Mouse (Mus musculus) limb, embryonic 13.5 days (tissue): ENCODE measurements around the gene Coa5. TPM values are rescaled to one million over a fixed set of nuclear protein-coding genes. Genes with fewer than 3 reads are reported as not detected.

Experiments
- ATAC-seq: fragments of 200-750 bp; cut with Nextera tagmentation; 2 replicates; pipeline ENCODE4 v1.8.0; 2017; ENCODE audit warnings: low read depth, moderate number of reproducible peaks, moderate TSS enrichment; ENCODE audit not compliant: low FRiP score
- H3K27ac ChIP-seq: fragments of 300-500 bp; sonication (generic); 2 replicates; pipeline ENCODE4 v1.5.1; 2015; ENCODE audit warnings: inconsistent platforms, mild to moderate bottlenecking, moderate library complexity
- H3K27me3 ChIP-seq: fragments of 300-500 bp; sonication (generic); 2 replicates; pipeline ENCODE4 v1.6.1; 2015; ENCODE audit warnings: mild to moderate bottlenecking, inconsistent platforms
- H3K36me3 ChIP-seq: fragments of 300-500 bp; sonication (generic); 2 replicates; pipeline ENCODE4 v1.6.1; 2015; ENCODE audit warnings: inconsistent platforms, mild to moderate bottlenecking, moderate library complexity
- H3K4me1 ChIP-seq: fragments of 300-500 bp; sonication (generic); 2 replicates; pipeline ENCODE4 v1.6.1; 2015; ENCODE audit warnings: inconsistent platforms
- H3K4me2 ChIP-seq: fragments of 300-500 bp; sonication (generic); replicated peaks from 2 replicates; pipeline ENCODE4 v1.6.1; 2015; ENCODE audit warnings: inconsistent platforms, mild to moderate bottlenecking, moderate library complexity
- H3K4me3 ChIP-seq: fragments of 300-500 bp; sonication (generic); 2 replicates; pipeline ENCODE4 v1.5.1; 2015; ENCODE audit warnings: moderate library complexity, mild to moderate bottlenecking, inconsistent platforms
- H3K9ac ChIP-seq: fragments of 300-500 bp; sonication (generic); 2 replicates; pipeline ENCODE4 v1.6.1; 2015; ENCODE audit warnings: mild to moderate bottlenecking, inconsistent platforms
- H3K9me3 ChIP-seq: fragments of 300-500 bp; sonication (generic); 2 replicates; pipeline ENCODE4 v1.6.1; 2016; ENCODE audit warnings: inconsistent platforms
- WGBS: fragments of 180-500 bp; shearing (Covaris S2); methylation state at CpG from one replicate; pipeline ENCODE4 v1.1.7; 2015; 5-methylcytosine and 5-hydroxymethylcytosine counted together
- polyA plus RNA-seq: library from polyadenylated mRNA; unstranded; fragments of >200 nt; fragmentation: Nextera tagmentation; extraction: Ambion mirVana; gene quantifications from 2 replicates; pipeline ENCODE4 v1.2.1, GENCODE M21; 2015

Coa5 gene
- polyA plus RNA-seq, 1 experiment from 2014 or later = 52.0 TPM

DNA sequence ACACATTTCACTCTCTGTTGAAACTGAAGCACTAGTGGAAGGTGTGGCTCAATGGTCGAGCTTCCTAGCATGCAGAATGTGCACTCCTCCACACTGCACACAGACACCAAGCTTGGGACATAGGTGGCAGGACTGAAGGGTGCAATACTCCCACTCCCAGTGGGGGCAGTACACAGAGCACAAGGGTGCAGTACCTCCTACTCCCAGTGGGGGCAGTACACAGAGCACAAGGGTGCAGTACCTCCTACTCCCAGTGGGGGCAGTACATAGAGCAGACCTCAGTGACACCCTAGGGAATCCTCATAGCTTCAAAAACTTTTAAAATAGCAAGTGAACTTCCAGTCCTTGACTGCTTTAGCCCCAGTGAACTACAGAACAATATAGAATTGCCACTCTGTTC is 10.5 kb downstream of the Coa5 start:
- H3K27ac ChIP-seq = no peak overlapping the region
- no peak overlapping the region for H3K9ac ChIP-seq
- WGBS = 90% methylated on average over 1 of the region's 1 CpGs
- peaks cover 64% of the 10 kb centered on the region for H3K36me3 ChIP-seq
- no peaks in the 10 kb centered on the region for H3K4me1 ChIP-seq
- no peak overlapping the region for H3K4me3 ChIP-seq
- H3K27me3 ChIP-seq = no peaks in the 10 kb centered on the region
- no peak overlapping the region for H3K4me2 ChIP-seq
- H3K9me3 ChIP-seq = peaks cover 5% of the 10 kb centered on the region; the same call in 1 of the 2 replicates
- ATAC-seq = no peak

DNA sequence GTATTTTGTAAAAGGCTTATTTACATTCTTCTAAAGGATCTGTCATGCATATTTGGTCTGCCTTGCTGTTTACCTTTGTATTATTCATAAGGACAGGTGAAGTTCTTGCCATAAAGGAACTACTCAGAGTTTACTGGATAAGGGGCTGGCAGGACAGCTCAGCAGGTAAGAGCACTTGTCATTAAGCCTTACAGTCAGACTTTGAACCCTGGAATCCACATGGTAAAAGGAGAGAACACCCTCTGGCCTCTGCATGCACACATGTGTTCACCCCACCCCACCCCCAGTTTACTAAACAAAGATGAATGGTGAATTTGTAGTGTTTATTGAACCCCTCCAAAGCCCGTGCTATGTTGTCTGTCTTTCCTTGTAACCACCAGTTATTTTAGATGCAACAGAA is 14.5 kb downstream of the Coa5 start:
- no peak overlapping the region for H3K9ac ChIP-seq
- 84% methylated on average over 1 of the region's 1 CpGs for WGBS
- no peaks in the 10 kb centered on the region for H3K27me3 ChIP-seq
- H3K4me2 ChIP-seq = no peak overlapping the region
- no peaks in the 10 kb centered on the region for H3K9me3 ChIP-seq
- no peak overlapping the region for H3K4me3 ChIP-seq
- no peaks in the 10 kb centered on the region for H3K4me1 ChIP-seq
- no peak for ATAC-seq
- H3K36me3 ChIP-seq = peaks cover 36% of the 10 kb centered on the region
- no peak overlapping the region for H3K27ac ChIP-seq

DNA sequence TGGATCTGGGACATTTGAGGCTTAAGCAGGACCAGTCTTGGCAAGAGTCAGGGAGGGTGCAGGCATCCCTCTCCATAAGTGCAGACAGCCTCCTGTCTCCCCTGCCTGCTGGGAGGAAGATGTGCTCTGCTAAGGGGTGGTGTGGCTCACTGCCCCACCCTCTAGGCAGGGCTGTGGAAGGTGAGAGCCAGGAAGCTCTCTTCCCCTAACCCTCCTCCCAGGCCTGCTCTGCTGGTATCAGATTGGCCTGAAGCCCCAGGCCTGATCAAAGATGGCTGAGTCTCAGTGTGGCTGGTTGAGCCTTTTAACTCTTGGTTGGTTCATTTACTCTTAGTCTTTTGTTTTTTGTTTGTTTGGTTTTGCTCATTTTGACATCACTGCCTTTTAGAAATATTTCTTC is 20.3 kb downstream of the Coa5 start:
- Histone ChIP-seq H3K4me2 (no peak overlapping the region), H3K4me1 (peaks cover 3% of the 10 kb centered on the region; the same call in 1 of the 2 replicates), H3K36me3 (no peaks in the 10 kb centered on the region), H3K9ac (no peak overlapping the region), H3K27ac (no peak overlapping the region), H3K4me3 (no peak overlapping the region), H3K27me3 (peaks cover 4% of the 10 kb centered on the region; the same call in 1 of the 2 replicates), H3K9me3 (no peaks in the 10 kb centered on the region)
- no peak for ATAC-seq

DNA sequence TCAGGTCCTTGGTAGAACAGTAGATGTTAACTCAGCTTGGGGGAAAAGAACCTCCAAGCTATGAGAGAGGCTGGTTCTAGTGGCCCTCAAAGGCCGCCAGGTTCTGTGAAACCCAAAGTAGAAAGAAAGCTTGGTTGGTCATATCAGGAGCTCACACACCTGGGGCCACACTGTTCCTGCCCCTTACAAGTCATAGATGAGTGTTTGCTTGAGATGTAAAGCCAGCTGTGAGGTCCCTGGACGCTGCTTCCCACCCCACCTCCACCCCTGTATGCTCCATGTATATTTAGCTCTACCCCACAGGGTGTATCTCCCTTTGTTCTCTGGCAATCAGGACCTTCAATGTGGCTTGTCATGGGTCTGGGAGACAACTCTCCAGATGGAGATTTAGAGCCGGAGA is 21.2 kb downstream of the Coa5 start:
- Histone ChIP-seq H3K4me1 (peaks cover 3% of the 10 kb centered on the region; the same call in 1 of the 2 replicates), H3K27me3 (peaks cover 4% of the 10 kb centered on the region; the same call in 1 of the 2 replicates), H3K4me3 (no peak overlapping the region), H3K9ac (no peak overlapping the region), H3K4me2 (no peak overlapping the region), H3K27ac (no peak overlapping the region), H3K9me3 (no peaks in the 10 kb centered on the region), H3K36me3 (no peaks in the 10 kb centered on the region)
- no peak for ATAC-seq
- WGBS = 70% methylated on average over 3 of the region's 3 CpGs

DNA sequence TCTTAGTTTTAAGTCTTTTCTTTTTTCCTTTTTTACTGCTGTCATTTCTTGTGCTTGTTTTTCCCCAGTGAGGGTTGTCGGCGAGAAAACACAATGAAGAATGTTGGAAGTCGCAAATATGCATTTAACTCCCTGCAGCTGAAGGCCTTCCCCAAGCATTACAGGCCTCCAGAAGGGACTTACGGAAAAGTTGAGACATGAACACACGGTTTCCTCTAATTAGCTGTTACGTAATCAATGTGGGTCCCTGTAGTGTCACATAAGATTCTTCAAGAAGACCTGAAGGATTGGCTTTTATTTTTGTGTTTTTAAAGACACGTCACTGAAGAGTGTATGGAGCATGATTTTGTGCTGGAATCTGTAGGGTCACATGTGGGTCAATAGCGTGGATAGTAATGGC is 21.8 kb downstream of the Coa5 start:
- ATAC-seq = no peak
- 69% methylated on average over 8 of the region's 8 CpGs for WGBS
- H3K9me3 ChIP-seq = no peaks in the 10 kb centered on the region
- H3K4me2 ChIP-seq = no peak overlapping the region
- peaks cover 4% of the 10 kb centered on the region; the same call in 1 of the 2 replicates for H3K27me3 ChIP-seq
- no peaks in the 10 kb centered on the region for H3K36me3 ChIP-seq
- H3K9ac ChIP-seq = no peak overlapping the region
- H3K27ac ChIP-seq = no peak overlapping the region
- no peak overlapping the region for H3K4me3 ChIP-seq
- H3K4me1 ChIP-seq = peaks cover 3% of the 10 kb centered on the region; the same call in 1 of the 2 replicates

DNA sequence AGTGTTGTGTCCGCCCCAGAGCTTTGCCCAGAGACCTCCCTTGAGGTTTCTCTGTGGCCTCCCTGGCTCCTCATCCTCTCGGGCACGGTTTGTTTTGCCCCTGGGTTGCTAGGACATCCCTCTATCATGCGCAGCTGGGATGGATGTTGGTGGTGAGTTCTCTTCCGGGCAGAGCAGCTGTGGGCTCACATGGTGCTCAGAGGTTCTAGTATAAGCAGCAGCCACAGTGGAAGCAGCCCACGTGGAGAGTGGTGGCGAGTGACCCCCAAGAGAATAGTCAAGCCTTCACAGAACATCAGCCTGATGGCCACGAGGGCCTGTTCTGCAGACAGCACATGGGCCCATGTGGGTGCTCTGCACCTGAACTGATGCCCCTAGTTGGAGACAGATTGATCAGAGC is 22.7 kb downstream of the Coa5 start:
- H3K36me3 ChIP-seq = peaks cover 8% of the 10 kb centered on the region; the same call in 1 of the 2 replicates
- no peaks in the 10 kb centered on the region for H3K9me3 ChIP-seq
- no peak overlapping the region for H3K9ac ChIP-seq
- peaks cover 4% of the 10 kb centered on the region; the same call in 1 of the 2 replicates for H3K27me3 ChIP-seq
- WGBS = 80% methylated on average over 8 of the region's 8 CpGs
- ATAC-seq = no peak
- no peak overlapping the region for H3K27ac ChIP-seq
- H3K4me2 ChIP-seq = no peak overlapping the region
- peaks cover 3% of the 10 kb centered on the region; the same call in 1 of the 2 replicates for H3K4me1 ChIP-seq
- no peak overlapping the region for H3K4me3 ChIP-seq

DNA sequence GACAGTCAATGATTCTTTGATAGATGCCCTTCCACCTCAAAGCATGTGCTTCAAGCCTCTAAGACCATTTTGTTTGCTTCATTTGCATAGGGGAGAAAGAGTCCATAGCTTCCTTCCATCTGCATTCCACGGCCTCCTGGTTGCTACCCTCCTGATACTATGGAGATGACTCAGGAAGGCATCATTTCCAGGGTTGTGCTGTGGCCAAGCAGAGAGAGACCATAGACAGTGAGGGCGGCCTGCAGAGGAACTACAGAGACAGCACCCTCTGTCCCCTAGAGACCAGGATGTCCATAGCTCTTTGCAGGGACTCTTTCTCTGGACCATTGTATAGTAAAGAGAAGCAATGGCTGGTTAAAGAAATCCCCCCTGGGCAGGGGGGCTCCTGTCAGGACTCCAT is 24.8 kb downstream of the Coa5 start:
- H3K9ac ChIP-seq = no peak overlapping the region
- H3K4me3 ChIP-seq = no peak overlapping the region
- no peak for ATAC-seq
- peaks cover 3% of the 10 kb centered on the region; the same call in 1 of the 2 replicates for H3K4me1 ChIP-seq
- no peak overlapping the region for H3K27ac ChIP-seq
- H3K9me3 ChIP-seq = no peaks in the 10 kb centered on the region
- 95% methylated on average over 2 of the region's 2 CpGs for WGBS
- H3K4me2 ChIP-seq = no peak overlapping the region
- H3K27me3 ChIP-seq = peaks cover 4% of the 10 kb centered on the region; the same call in 1 of the 2 replicates
- H3K36me3 ChIP-seq = peaks cover 8% of the 10 kb centered on the region; the same call in 1 of the 2 replicates

DNA sequence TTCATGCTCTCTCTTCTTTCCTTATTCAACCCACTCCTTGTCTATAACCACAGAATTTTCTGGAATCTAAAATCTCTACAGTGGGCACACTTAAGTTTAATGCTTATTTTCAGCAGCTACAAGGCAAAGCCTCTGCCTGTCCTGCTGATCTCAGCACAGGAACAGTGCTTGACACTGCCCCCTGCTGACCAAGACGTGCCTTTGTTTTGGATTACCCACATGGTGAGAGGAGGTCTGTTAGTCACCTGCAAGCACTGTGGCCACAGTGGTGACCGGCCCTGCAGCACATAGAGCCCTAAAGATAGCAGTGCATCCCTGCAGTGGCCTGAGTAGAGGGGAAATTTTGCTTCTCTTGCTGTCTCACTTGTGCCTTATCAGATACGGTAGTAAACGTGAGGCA is 28.2 kb downstream of the Coa5 start:
- no peak overlapping the region for H3K9ac ChIP-seq
- H3K27ac ChIP-seq = no peak overlapping the region
- peaks cover 4% of the 10 kb centered on the region; the same call in 1 of the 2 replicates for H3K27me3 ChIP-seq
- no peak for ATAC-seq
- no peak overlapping the region for H3K4me3 ChIP-seq
- WGBS = 60% methylated on average over 4 of the region's 4 CpGs
- peaks cover 11% of the 10 kb centered on the region; the same call in 1 of the 2 replicates for H3K36me3 ChIP-seq
- peaks cover 5% of the 10 kb centered on the region; the same call in 1 of the 2 replicates for H3K4me1 ChIP-seq
- no peaks in the 10 kb centered on the region for H3K9me3 ChIP-seq
- no peak overlapping the region for H3K4me2 ChIP-seq

DNA sequence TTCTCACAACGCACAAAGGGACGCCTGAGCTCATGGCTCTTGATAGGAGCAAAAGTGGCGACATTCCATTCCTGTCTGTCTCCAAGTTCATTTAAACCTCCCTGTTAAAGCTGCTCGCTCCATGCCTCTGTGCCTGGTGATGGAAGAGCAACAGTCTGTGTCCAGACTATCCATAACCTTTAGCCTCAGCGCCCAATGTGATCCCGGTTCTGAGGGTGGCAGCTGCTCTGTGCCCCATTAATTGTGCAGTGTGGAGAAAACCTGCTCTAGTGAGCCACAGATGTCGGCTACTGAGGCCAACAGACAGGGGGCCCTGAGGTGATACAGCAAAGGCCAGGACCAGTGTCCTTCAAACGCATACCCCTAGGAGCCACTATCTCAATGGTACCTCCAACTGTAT is 30.2 kb downstream of the Coa5 start:
- no peak for ATAC-seq
- H3K27me3 ChIP-seq = no peaks in the 10 kb centered on the region
- peaks cover 5% of the 10 kb centered on the region; the same call in 1 of the 2 replicates for H3K4me1 ChIP-seq
- H3K9ac ChIP-seq = no peak overlapping the region
- no peak overlapping the region for H3K27ac ChIP-seq
- H3K4me3 ChIP-seq = no peak overlapping the region
- no peak overlapping the region for H3K4me2 ChIP-seq
- peaks cover 28% of the 10 kb centered on the region for H3K36me3 ChIP-seq
- H3K9me3 ChIP-seq = no peaks in the 10 kb centered on the region
- 64% methylated on average over 8 of the region's 8 CpGs for WGBS

DNA sequence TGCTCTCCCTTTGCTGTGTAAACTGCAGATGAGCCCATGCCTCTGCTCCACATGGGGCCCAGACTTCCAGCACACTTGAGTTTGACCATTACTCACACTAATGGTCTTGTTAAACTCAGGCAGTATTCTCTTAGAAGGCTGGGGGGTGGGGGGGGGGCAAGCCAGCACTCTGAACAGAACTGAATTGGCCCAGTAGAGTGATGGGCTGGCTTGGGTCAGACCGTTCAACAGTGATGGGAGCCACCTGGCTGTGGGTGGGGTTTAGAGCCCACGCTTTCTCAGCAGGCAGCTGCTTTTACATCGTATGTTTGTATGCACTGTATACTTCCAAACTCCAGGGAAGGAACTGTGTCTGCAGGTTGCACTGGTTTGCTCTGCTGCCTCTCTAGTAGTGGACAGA is 30.9 kb downstream of the Coa5 start:
- Histone ChIP-seq H3K4me3 (no peak overlapping the region), H3K9ac (no peak overlapping the region), H3K27ac (no peak overlapping the region), H3K4me1 (peaks cover 5% of the 10 kb centered on the region; the same call in 1 of the 2 replicates), H3K27me3 (no peaks in the 10 kb centered on the region), H3K36me3 (peaks cover 36% of the 10 kb centered on the region), H3K9me3 (no peaks in the 10 kb centered on the region), H3K4me2 (no peak overlapping the region)
- 30% methylated on average over 3 of the region's 3 CpGs for WGBS
- no peak for ATAC-seq

DNA sequence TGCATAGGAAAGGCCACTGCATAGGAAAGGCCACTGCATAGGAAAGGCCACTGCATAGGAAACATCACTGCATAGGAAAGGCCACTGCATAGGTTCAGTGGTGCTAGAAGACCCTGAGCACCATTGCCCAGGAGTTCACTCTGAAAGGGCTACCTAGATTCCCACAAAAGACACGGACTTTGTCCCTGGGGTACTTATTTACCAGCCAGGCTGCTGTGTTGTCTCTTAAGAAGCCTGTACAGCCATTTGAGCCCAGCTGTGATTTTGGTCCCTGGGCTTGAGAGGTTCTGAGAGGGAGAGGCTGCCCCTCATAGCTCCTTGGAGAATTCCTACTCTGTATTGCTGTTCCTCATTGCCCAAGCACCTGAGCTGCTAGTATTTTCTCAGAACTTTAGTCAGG is 33.4 kb downstream of the Coa5 start:
- no peak for ATAC-seq

DNA sequence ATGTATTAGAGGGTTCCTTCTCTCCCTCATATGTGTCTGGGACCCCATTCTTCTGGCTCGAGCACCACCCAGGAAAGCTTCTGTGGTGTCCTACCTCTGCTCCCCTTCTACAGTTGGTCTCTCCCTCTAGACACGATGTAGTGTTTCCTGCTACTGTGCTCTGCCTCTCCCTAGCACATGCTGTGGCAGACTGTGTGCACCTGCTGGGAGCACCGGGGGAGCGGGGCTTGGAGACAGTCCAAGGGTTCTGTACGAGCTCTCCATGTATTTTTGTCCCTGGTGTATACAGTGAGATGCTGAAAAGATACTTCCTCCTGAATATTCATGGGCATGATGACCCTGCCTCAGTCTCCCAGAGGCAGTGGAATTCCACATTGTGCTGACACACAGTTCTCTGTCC is 36.7 kb downstream of the Coa5 start:
- WGBS = 82% methylated on average over 5 of the region's 5 CpGs

More for the DNA sequence above, 33.4 kb downstream of the Coa5 start:
- Histone ChIP-seq H3K9me3 (no peaks in the 10 kb centered on the region), H3K27ac (no peak overlapping the region), H3K4me3 (no peak overlapping the region), H3K27me3 (no peaks in the 10 kb centered on the region), H3K4me2 (no peak overlapping the region), H3K9ac (no peak overlapping the region), H3K4me1 (peaks cover 5% of the 10 kb centered on the region; the same call in 1 of the 2 replicates), H3K36me3 (peaks cover 44% of the 10 kb centered on the region)
- 72% methylated on average over 1 of the region's 1 CpGs for WGBS

DNA sequence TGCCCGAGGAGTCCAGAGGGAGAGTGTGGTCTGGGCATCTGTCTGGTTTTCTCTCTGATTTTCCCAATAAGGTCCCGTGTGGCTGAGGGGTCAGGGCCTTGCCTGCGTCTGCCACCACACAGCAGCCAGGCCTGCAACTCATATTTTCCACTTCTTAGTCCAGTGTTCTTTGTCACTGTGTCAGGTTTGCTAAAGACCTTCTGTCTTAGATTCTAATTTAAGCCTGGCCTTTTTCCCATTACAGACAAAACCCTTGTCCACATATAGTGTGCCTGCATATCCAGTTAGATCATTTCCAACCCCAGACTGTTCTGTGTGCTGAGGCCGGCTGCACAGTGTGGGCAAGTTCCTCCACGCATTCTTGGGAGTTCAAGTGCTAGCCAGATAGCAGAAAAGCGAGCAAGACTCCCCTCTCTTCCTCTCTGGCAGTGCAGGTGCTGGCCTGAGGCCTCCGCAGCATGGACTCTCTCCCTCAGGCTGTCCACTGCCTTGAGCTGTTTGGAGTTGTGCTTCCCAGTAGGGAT is 43.4 kb downstream of the Coa5 start:
- Histone ChIP-seq H3K4me3 (no peak overlapping the region), H3K4me1 (no peaks in the 10 kb centered on the region), H3K9me3 (no peaks in the 10 kb centered on the region), H3K4me2 (no peak overlapping the region), H3K27ac (no peak overlapping the region), H3K9ac (no peak overlapping the region), H3K27me3 (no peaks in the 10 kb centered on the region), H3K36me3 (peaks cover 35% of the 10 kb centered on the region)
- ATAC-seq = no peak
- 74% methylated on average over 7 of the region's 7 CpGs for WGBS

More for the DNA sequence above, 36.7 kb downstream of the Coa5 start:
- Histone ChIP-seq H3K4me1 (no peaks in the 10 kb centered on the region), H3K27ac (no peak overlapping the region), H3K36me3 (peaks cover 70% of the 10 kb centered on the region), H3K4me3 (no peak overlapping the region), H3K4me2 (no peak overlapping the region), H3K9me3 (no peaks in the 10 kb centered on the region), H3K27me3 (no peaks in the 10 kb centered on the region), H3K9ac (no peak overlapping the region)
- ATAC-seq = no peak
